Mouse (Mus musculus) heart, postnatal 14 days (tissue): ENCODE measurements at regions not wholly inside any gene's neighbourhood (a gene's known extent, or its start where the extent isn't known, plus 50 kb on each side); places are given as distances from the start of the nearest gene placed in this dataset.
"Not testable (repeated sequence)": the region's sequence is repeated elsewhere in the genome, so short reads cannot be mapped to it uniquely, and the experiment has no call there.

ENCODE experiments used
- DNase-seq, 2 experiments: peaks; one replicate each; pipeline ENCODE4 v3.0.0; 2021 to 2022
- intact Hi-C: fragments of 180-260 bp; cut with DNase I; formaldehyde crosslinking; loops from one replicate; pipeline ENCODE4 v1.15.1; 2025

DNA sequence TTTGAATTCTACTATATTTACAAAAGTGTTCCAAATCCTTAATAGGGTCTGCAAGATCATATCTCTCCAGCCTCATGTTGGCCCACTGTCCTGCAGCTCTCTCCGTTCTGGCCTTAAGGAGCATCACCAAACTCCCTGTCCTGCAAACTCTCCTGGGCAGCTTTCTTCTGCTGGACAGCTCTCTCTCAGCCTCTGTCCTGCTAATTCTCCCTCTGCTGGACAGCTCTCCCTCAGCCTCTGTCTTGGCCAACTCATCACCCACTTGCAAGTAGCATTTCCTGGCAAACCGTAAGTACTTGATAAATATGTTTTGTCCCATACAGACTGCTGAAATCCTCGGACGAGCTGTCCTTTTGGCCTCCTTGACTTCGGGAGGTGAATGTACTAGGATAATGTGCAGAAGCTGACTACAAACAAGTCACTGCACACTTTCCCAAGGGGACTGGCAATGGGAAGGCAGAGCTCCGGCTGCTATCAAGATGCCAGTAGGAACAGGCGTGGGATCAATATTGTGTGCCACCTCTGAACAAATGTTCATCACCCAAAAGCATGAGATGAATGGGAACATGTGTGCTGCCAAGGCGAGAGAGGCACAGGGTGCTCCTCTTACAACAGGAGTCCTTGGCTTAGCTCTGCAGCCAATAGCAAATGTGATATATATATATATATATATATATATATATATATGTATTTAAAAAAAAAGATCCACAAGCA is 108.1 kb upstream of the Gcfc2 start:
- intact Hi-C loops: no loop called here
- no peak for DNase-seq

GRCm38 (mm10) chr6:81815962-81816338 is 107.5 kb upstream of the Gcfc2 start:
- no peak for DNase-seq
- intact Hi-C loops: no loop called here

GRCm38 (mm10) chr6:81817050-81817827 is 106.2 kb upstream of the Gcfc2 start:
- intact Hi-C loops: no loop called here
- DNase-seq: peak; percentile 23 to 52

DNA sequence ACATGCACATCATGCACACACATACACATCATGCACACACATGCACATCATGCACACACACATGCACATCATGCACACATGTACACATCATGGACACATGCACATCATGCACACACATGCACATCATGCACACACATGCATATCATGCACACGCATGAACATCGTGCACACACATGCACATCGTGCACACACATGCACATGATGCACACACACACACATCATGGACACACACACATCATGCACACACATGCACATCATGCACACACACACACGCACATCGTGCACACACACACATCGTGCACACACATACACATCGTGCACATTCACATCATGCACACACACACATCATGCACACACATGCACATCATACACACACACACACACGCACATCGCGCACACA is 104.9 kb upstream of the Gcfc2 start:
- intact Hi-C loops: no loop called here

GRCm38 (mm10) chr6:81820078-81820477 is 103.4 kb upstream of the Gcfc2 start:
- no peak for DNase-seq

More for the DNA sequence above, 104.9 kb upstream of the Gcfc2 start:
- DNase-seq: no peak

DNA sequence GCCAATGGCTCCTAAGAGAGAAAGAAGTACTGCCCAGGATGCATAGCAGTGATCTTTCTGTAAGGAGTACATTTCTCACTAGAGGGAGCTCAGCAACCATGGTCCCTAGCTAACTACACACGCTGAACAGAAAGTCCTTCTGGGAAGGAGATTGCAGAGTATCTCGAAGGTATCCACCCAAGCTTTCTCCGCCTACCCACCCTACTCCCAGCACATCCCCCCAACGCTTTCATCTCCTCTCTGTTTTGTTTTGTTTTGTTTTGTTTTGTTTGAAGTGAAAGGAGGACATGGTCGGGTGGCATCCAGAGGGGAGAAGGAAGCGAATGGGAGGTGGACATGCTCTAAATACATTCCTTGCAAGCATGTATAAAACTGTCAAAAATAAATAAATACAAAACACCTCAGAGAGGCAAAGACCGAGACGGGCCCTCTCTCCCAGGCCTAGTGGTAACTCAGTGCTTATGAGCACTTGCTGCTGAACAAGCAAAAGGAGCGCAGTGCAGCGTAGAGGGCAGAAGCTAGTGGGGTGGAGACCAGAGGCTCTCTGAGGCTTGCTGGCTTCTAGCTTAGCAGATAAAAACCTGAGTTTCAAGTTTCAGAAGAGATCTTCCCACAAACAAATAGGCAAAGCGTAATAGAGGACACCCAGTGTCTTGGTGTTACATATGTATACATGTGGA is 83.9 kb upstream of the Gcfc2 start:
- no peak for DNase-seq
- intact Hi-C loops: no loop called here

More at GRCm38 (mm10) chr6:81820078-81820477, 103.4 kb upstream of the Gcfc2 start:
- intact Hi-C loops: no loop called here

GRCm38 (mm10) chr6:81868207-81868606 is 55.3 kb upstream of the Gcfc2 start:
- intact Hi-C loops, DNase-seq: not testable (repeated sequence)
